Mouse (Mus musculus): ENCODE data around the gene 3830403N18Rik. TPM values are rescaled to one million over a fixed set of nuclear protein-coding genes. Genes with fewer than 3 reads are reported as not detected.
"Not testable (repeated sequence)": the region's sequence is repeated elsewhere in the genome, so short reads cannot be mapped to it uniquely, and the experiment has no call there.

The 3830403N18Rik gene
- 0.13 TPM in 1 of 2 replicates, not detected in the other for polyA plus RNA-seq (2012; rRNA removed)

DNA sequence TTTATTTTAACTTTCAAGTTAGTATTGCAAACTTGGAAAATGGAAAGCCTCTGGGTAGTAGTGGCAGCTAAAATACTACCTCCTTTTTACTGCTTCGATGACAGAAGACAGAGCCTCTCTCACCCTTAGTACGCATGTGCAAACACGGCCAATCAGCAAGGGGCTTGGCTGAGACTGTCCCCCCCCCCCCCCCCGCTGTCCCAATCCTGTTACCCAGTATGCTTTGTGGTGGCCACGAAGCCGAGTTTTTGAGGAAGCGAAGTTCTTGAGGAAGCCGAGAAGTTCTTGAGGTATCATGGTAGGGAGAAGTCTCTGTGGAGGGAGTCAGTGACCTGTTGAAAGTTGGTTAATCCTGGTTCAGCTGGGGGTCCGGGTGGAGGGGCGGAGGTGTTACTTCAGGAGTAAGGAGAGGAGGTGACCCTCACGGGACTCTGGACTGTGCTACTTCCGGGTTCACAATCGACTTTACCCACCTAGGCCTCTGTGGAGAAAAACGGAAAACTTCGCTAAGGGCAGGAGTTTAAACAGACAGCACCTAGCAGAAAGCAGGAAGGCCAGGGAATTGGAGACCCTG is at the start of gene 3830403N18Rik:
Gene 3830403N18Rik (plus strand): TSS at position 237 of the 574 bp plus-strand sequence.
- H3K27me3 ChIP-seq (ENCODE audit: control insufficient read depth, insufficient read depth, low read length); H3K27ac ChIP-seq (ENCODE audit: insufficient read depth, low read length); H3K4me3 ChIP-seq (replicated peaks; ENCODE audit: insufficient read depth, low read depth, low read length); DNase-seq; H3K4me1 ChIP-seq (ENCODE audit: control insufficient read depth, insufficient read depth, low read length): not testable (repeated sequence)
- 82% methylated on average over 15 of the region's 15 CpGs for WGBS

DNA sequence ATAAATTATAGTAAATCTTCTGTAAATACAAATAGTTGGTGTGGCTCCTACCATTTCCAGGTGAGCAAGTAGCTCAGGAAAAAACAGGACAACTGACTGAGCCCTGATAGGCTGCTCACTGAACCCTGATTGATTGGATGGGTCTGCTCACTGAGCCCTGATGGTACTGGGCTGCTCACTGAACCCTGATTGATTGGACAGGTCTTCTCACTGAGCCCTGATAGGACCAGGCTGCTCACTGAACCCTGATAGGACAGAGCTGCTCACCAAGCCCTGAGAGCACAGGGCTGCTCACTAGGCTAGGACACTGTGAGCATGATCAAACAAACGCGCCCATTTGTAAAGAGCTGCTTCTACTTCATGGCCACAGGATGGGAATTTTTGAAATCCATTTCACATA is 15.0 kb downstream of the 3830403N18Rik start:
- Histone ChIP-seq H3K4me3 (replicated peaks; ENCODE audit: insufficient read depth, low read depth, low read length) (no peak overlapping the region), H3K27me3 (ENCODE audit: control insufficient read depth, insufficient read depth, low read length) (no peaks in the 10 kb centered on the region), H3K4me1 (ENCODE audit: control insufficient read depth, insufficient read depth, low read length) (no peaks in the 10 kb centered on the region), H3K27ac (ENCODE audit: insufficient read depth, low read length) (no peak overlapping the region)
- no peak for TF ChIP-seq CTCF (IDR thresholded peaks at IDR 0.05; ENCODE audit: borderline replicate concordance, insufficient read depth, low read depth, low read length)
- no peak for TF ChIP-seq POLR2A (IDR thresholded peaks at IDR 0.05; ENCODE audit: borderline replicate concordance, insufficient read depth, low read length)
- no peak for DNase-seq
- 88% methylated on average over 2 of the region's 2 CpGs for WGBS

DNA sequence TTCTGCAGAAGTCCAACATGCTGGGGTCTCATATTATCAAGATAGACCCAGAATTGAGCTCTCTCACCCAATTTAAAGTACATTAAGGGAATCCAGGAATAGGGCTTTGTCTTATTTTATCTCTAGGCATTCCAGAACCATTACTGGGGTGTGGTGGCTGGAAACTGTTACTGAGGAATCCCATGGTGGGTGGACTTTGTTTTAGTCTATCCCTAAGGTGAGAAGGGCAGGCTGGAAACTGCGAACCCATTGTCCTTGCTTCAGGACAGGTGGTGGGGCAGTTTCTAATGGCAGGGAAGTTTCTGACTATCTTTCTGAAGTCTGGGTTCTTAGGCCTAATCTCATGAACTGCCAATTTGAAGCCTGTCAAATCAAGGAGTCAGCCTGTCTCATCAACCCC is 50.1 kb downstream of the 3830403N18Rik start:
- H3K4me3 ChIP-seq (replicated peaks; ENCODE audit: insufficient read depth, low read depth, low read length); DNase-seq; H3K4me1 ChIP-seq (ENCODE audit: control insufficient read depth, insufficient read depth, low read length); H3K27me3 ChIP-seq (ENCODE audit: control insufficient read depth, insufficient read depth, low read length); H3K27ac ChIP-seq (ENCODE audit: insufficient read depth, low read length): not testable (repeated sequence)
- no CpG with 5 or more reads among the region's 1 CpGs for WGBS

Other genes with a start within 250 kb of the 3830403N18Rik start
- gene Gm773, start 76.3 kb downstream of the 3830403N18Rik start, polyA plus RNA-seq (2012; rRNA removed) = not detected in 2 replicates
- gene Zfp449, start 209.8 kb downstream of the 3830403N18Rik start, polyA plus RNA-seq (2012; rRNA removed) = 2.5 and 3.3 TPM in 2 replicates
- 17.3 and 18.9 TPM in 2 replicates for gene Smim10l2a, start 238.0 kb downstream of the 3830403N18Rik start, polyA plus RNA-seq (2012; rRNA removed)

Measured in cerebellum, adult 2 months (tissue).